Mouse (Mus musculus) thymus, adult 2 months (tissue): ENCODE results near the gene Anpep.

Source experiments
- CTCF ChIP-seq: fragments of 200-500 bp; IDR thresholded peaks from 2 replicates; pipeline ENCODE4 v1.5.1; 2012; ENCODE audit warnings: mild to moderate bottlenecking, control low read depth, low read length, moderate library complexity, borderline replicate concordance; ENCODE audit not compliant: control insufficient read depth, poor library complexity, insufficient read depth; ENCODE audit errors: extremely low read depth
- POLR2A ChIP-seq: fragments of 200-500 bp; IDR thresholded peaks from 2 replicates; pipeline ENCODE4 v1.6.1; 2012; ENCODE audit warnings: mild to moderate bottlenecking, low read length, control low read depth, moderate library complexity; ENCODE audit not compliant: control insufficient read depth, poor library complexity, insufficient read depth; ENCODE audit errors: extremely low read depth

- no peak for TF ChIP-seq CTCF
- no peak for TF ChIP-seq POLR2A
These were observed 25.7 kb downstream of the Anpep start for GRCm38 (mm10) chr7:79835196-79835595.
